Mouse (Mus musculus) MEL (cell line): ENCODE data around the gene Mymx. TPM values are rescaled to one million over a fixed set of nuclear protein-coding genes. Genes with fewer than 3 reads are reported as not detected.

Experiments used
- DNase-seq: peaks from one replicate; pipeline ENCODE4 v3.0.0; 2011; ENCODE audit warnings: low read depth, low spot score
- H3K27ac ChIP-seq: 2 replicates; pipeline ENCODE4 v1.5.1; 2012; ENCODE audit warnings: low read depth, mild to moderate bottlenecking, control low read depth, low read length, moderate library complexity; ENCODE audit not compliant: control insufficient read depth
- H3K27me3 ChIP-seq, 2 experiments: fragments of 150-350 bp in 1 of 2; sonication (generic) in 1 of 2; 2 replicates each; pipeline ENCODE4 v1.6.1; 2012; ENCODE audit warnings: low read length in 2 of 2, mild to moderate bottlenecking in 2 of 2, improper control_type of control experiment in 1 of 2, moderate library complexity in 1 of 2; ENCODE audit not compliant: insufficient read depth in 2 of 2, control insufficient read depth in 1 of 2
- H3K36me3 ChIP-seq, 2 experiments: 2 replicates each; pipeline ENCODE4 v1.6.1; 2012 to 2014; ENCODE audit warnings: low read length in 2 of 2, improper control_type of control experiment in 1 of 2, inconsistent platforms in 1 of 2, mild to moderate bottlenecking in 1 of 2; ENCODE audit not compliant: insufficient read depth in 2 of 2, control insufficient read depth in 1 of 2
- H3K4me1 ChIP-seq, 2 experiments: fragments of 150-350 bp in 1 of 2; sonication (generic) in 1 of 2; 2 replicates each; pipeline ENCODE4 v1.6.1; 2012; ENCODE audit warnings: low read length in 2 of 2, improper control_type of control experiment in 1 of 2, mild to moderate bottlenecking in 1 of 2; ENCODE audit not compliant: insufficient read depth in 2 of 2, control insufficient read depth in 1 of 2
- H3K4me3 ChIP-seq, 2 experiments: fragments of 150-350 bp in 1 of 2; sonication (generic) in 1 of 2; 2 replicates each; pipeline ENCODE4 v1.5.1; 2012; ENCODE audit warnings: low read depth in 2 of 2, low read length in 2 of 2, mild to moderate bottlenecking in 2 of 2, moderate library complexity in 2 of 2, control low read depth in 1 of 2, improper control_type of control experiment in 1 of 2; ENCODE audit not compliant: control insufficient read depth in 1 of 2, insufficient read depth in 1 of 2
- H3K79me2 ChIP-seq: 2 replicates; pipeline ENCODE4 v1.6.1; 2012; ENCODE audit warnings: mild to moderate bottlenecking, low read length, moderate library complexity; ENCODE audit not compliant: control insufficient read depth, poor library complexity, insufficient read depth
- H3K9ac ChIP-seq: 2 replicates; pipeline ENCODE4 v1.6.1; 2012; ENCODE audit warnings: low read depth, mild to moderate bottlenecking, control low read depth, low read length, moderate library complexity; ENCODE audit not compliant: control insufficient read depth, poor library complexity, severe bottlenecking
- H3K9me3 ChIP-seq: fragments of 150-350 bp; sonication (generic); replicated peaks from 2 replicates; pipeline ENCODE4 v1.6.1; 2012; ENCODE audit warnings: mild to moderate bottlenecking, low read length, improper control_type of control experiment, moderate library complexity; ENCODE audit not compliant: insufficient read depth
- BHLHE40 ChIP-seq: IDR thresholded peaks from 2 replicates; pipeline ENCODE4 v1.6.1; 2012; ENCODE audit warnings: low read depth, mild to moderate bottlenecking, inconsistent platforms, low read length, improper control_type of control experiment, borderline replicate concordance
- CHD2 ChIP-seq: IDR thresholded peaks from 2 replicates; pipeline ENCODE4 v1.6.1; 2011; ENCODE audit warnings: low read length, improper control_type of control experiment
- GABPA ChIP-seq: IDR thresholded peaks from 2 replicates; pipeline ENCODE4 v1.6.1; 2012; ENCODE audit warnings: low read depth, mild to moderate bottlenecking, inconsistent platforms, low read length, improper control_type of control experiment, moderate library complexity
- HCFC1 ChIP-seq: IDR thresholded peaks from 2 replicates; pipeline ENCODE4 v1.6.1; 2012; ENCODE audit warnings: low read depth, mild to moderate bottlenecking, inconsistent platforms, low read length, improper control_type of control experiment, moderate library complexity
- JUND ChIP-seq: IDR thresholded peaks from 2 replicates; pipeline ENCODE4 v1.6.1; 2011; ENCODE audit warnings: low read depth, mild to moderate bottlenecking, improper control_type of control experiment, low read length
- KAT2A ChIP-seq: conservative IDR thresholded peaks from 2 replicates; pipeline ENCODE4 v1.6.1; 2012; ENCODE audit warnings: low read depth, low read length, improper control_type of control experiment, inconsistent platforms
- MAZ ChIP-seq: IDR thresholded peaks from 2 replicates; pipeline ENCODE4 v1.6.1; 2012; ENCODE audit warnings: low read depth, mild to moderate bottlenecking, inconsistent platforms, low read length, improper control_type of control experiment
- MYB ChIP-seq: IDR thresholded peaks from 2 replicates; pipeline ENCODE4 v1.6.1; 2011; ENCODE audit warnings: mild to moderate bottlenecking, low read depth, low read length, improper control_type of control experiment
- MYC ChIP-seq: IDR thresholded peaks from 2 replicates; pipeline ENCODE4 v1.6.1; 2011; ENCODE audit warnings: low read depth, mild to moderate bottlenecking, low read length, improper control_type of control experiment, moderate library complexity
- NRF1 ChIP-seq: IDR thresholded peaks from 2 replicates; pipeline ENCODE4 v1.6.1; 2014; ENCODE audit warnings: low read depth, mild to moderate bottlenecking, inconsistent platforms, low read length, improper control_type of control experiment, moderate library complexity; ENCODE audit not compliant: poor library complexity, insufficient read depth, severe bottlenecking
- POLR2A ChIP-seq, 2 experiments: IDR thresholded peaks; 2 replicates each; pipeline ENCODE4 v1.6.1; 2011 to 2012; ENCODE audit warnings: low read length in 2 of 2, mild to moderate bottlenecking in 2 of 2, control low read depth in 1 of 2, improper control_type of control experiment in 1 of 2, low read depth in 1 of 2, moderate library complexity in 1 of 2; ENCODE audit not compliant: control insufficient read depth in 1 of 2, insufficient read depth in 1 of 2, poor library complexity in 1 of 2
- POLR2AphosphoS2 ChIP-seq: IDR thresholded peaks from 2 replicates; pipeline ENCODE4 v1.6.1; 2011; ENCODE audit warnings: low read length, improper control_type of control experiment
- POLR2AphosphoS5 ChIP-seq: IDR thresholded peaks from 2 replicates; pipeline ENCODE4 v1.6.1; 2012; ENCODE audit warnings: low read depth, borderline replicate concordance, mild to moderate bottlenecking, inconsistent platforms, low read length, moderate library complexity, mixed read lengths
- RAD21 ChIP-seq: IDR thresholded peaks from 2 replicates; pipeline ENCODE4 v1.6.1; 2011; ENCODE audit warnings: mild to moderate bottlenecking, low read depth, low read length, improper control_type of control experiment
- SMC3 ChIP-seq: IDR thresholded peaks from 2 replicates; pipeline ENCODE4 v1.6.1; 2011; ENCODE audit warnings: low read depth, low read length, improper control_type of control experiment
- TAL1 ChIP-seq: IDR thresholded peaks from 2 replicates; pipeline ENCODE4 v1.6.1; 2012; ENCODE audit warnings: mild to moderate bottlenecking, inconsistent platforms, low read length, moderate library complexity, mixed read lengths
- UBTF ChIP-seq: IDR thresholded peaks from 2 replicates; pipeline ENCODE4 v1.6.1; 2012; ENCODE audit warnings: low read depth, mild to moderate bottlenecking, inconsistent platforms, low read length, improper control_type of control experiment, moderate library complexity, borderline replicate concordance; ENCODE audit not compliant: insufficient read depth
- ZC3H11A ChIP-seq: IDR thresholded peaks from 2 replicates; pipeline ENCODE4 v1.6.1; 2012; ENCODE audit warnings: low read depth, mild to moderate bottlenecking, inconsistent platforms, low read length, improper control_type of control experiment
- ZKSCAN1 ChIP-seq: IDR thresholded peaks from 2 replicates; pipeline ENCODE4 v1.6.1; 2012; ENCODE audit warnings: low read depth, mild to moderate bottlenecking, inconsistent platforms, low read length, improper control_type of control experiment, moderate library complexity
- ZMIZ1 ChIP-seq: IDR thresholded peaks from 2 replicates; pipeline ENCODE4 v1.6.1; 2012; ENCODE audit warnings: low read depth, mild to moderate bottlenecking, inconsistent platforms, low read length, improper control_type of control experiment, moderate library complexity
- polyA plus RNA-seq, 2 experiments: library from polyadenylated mRNA; stranded (reverse) in 1 of 2; unstranded in 1 of 2; fragments of >175 nt in 1 of 2; fragments of >200 nt in 1 of 2; gene quantifications; 2 replicates each; pipeline versions ENCODE4 v1.2.1 to v1.2.4; 2012; ENCODE audit warnings: low replicate concordance in 2 of 2, low read depth in 1 of 2; ENCODE audit not compliant: insufficient read length in 2 of 2, insufficient read depth in 1 of 2, missing spikeins in 1 of 2
- total RNA-seq: library from RNA; depleted of rRNA; stranded (reverse); fragments of 300-350 nt; gene quantifications from 2 replicates; pipeline ENCODE4 v1.2.3, GENCODE M21; 2012

Gene Mymx
- total and polyA plus RNA-seq, 3 experiments, result not detected

GRCm38 (mm10) chr17:45566360-45567161 lies 35.3 kb downstream of the Mymx start:
- no peaks in the 10 kb centered on the region for H3K9me3 ChIP-seq
- peaks cover 19 to 25% of the 10 kb centered on the region in 2 experiments for H3K36me3 ChIP-seq
- peak; percentile 75 for DNase-seq
- H3K4me3 ChIP-seq, result no peak overlapping the region
- H3K9ac ChIP-seq, result no peak overlapping the region
- H3K27me3 ChIP-seq, result no peaks in the 10 kb centered on the region
- TF ChIP-seq MAZ, result 0 out of 2 replicates have a peak, but pooled peaks have one; percentile 30
- peak; percentile 71 for TF ChIP-seq ZMIZ1
- 0 out of 4 replicates have a peak, but pooled peaks of 1 of the 2 experiments have one; percentile 12 for TF ChIP-seq POLR2A (IDR thresholded peaks at IDR 0.05; ENCODE audit: control insufficient read depth in 1 of 2, insufficient read depth in 1 of 2, low read depth in 1 of 2, low read length in 2 of 2, poor library complexity in 1 of 2)
- no peak for TF ChIP-seq RAD21
- TF ChIP-seq JUND, result no peak
- 0 out of 2 replicates have a peak, but pooled peaks have one; percentile 16 for TF ChIP-seq MYB
- peak; percentile 77 for TF ChIP-seq POLR2AphosphoS5
- peak; percentile 98; the same call in 1 of the 2 replicates for TF ChIP-seq POLR2AphosphoS2
- peak; percentile 4; the same call in 1 of the 2 replicates for TF ChIP-seq SMC3
- TF ChIP-seq BHLHE40, result no peak
- H3K4me1 ChIP-seq, result peaks cover 0 to 28% of the 10 kb centered on the region in 2 experiments; a peak in 2 of 4 replicates
- H3K27ac ChIP-seq, result no peak overlapping the region
- peaks cover 34% of the 10 kb centered on the region for H3K79me2 ChIP-seq

GRCm38 (mm10) chr17:45566031-45566359 lies 35.9 kb downstream of the Mymx start:
- peaks cover 14 to 19% of the 10 kb centered on the region in 2 experiments for H3K36me3 ChIP-seq
- H3K9me3 ChIP-seq, result no peaks in the 10 kb centered on the region
- peaks cover 28% of the 10 kb centered on the region for H3K79me2 ChIP-seq
- peaks cover 0 to 22% of the 10 kb centered on the region in 2 experiments; a peak in 2 of 4 replicates for H3K4me1 ChIP-seq
- H3K9ac ChIP-seq, result no peak overlapping the region
- no peak overlapping the region for H3K27ac ChIP-seq
- peak; percentile 62 for DNase-seq
- no peak overlapping the region for H3K4me3 ChIP-seq
- no peaks in the 10 kb centered on the region for H3K27me3 ChIP-seq
- no peak for TF ChIP-seq KAT2A
- TF ChIP-seq TAL1, result 0 out of 2 replicates have a peak, but pooled peaks have one; percentile 9

- H3K9me3 ChIP-seq, result no peaks in the 10 kb centered on the region
- peak overlapping the region; percentile 78 to 82 for H3K4me3 ChIP-seq
- H3K36me3 ChIP-seq, result peaks cover 9 to 14% of the 10 kb centered on the region in 2 experiments
- peaks cover 0 to 13% of the 10 kb centered on the region in 2 experiments; a peak in 2 of 4 replicates for H3K4me1 ChIP-seq
- H3K27me3 ChIP-seq, result no peaks in the 10 kb centered on the region
- no peak for TF ChIP-seq NRF1
- no peak for TF ChIP-seq ZC3H11A
- no peak for TF ChIP-seq UBTF
- TF ChIP-seq CHD2, result no peak
- no peak for TF ChIP-seq KAT2A
- no peak for TF ChIP-seq TAL1
- TF ChIP-seq ZKSCAN1, result no peak
- TF ChIP-seq HCFC1, result no peak
- TF ChIP-seq MYB, result no peak
- TF ChIP-seq RAD21, result no peak
- TF ChIP-seq MYC, result no peak
- TF ChIP-seq GABPA, result no peak
- TF ChIP-seq JUND, result no peak
- no peak for DNase-seq
- peaks cover 22% of the 10 kb centered on the region for H3K79me2 ChIP-seq
- peak overlapping the region; percentile 92 for H3K9ac ChIP-seq
- H3K27ac ChIP-seq, result no peak overlapping the region
These were observed 36.8 kb downstream of the Mymx start for GRCm38 (mm10) chr17:45565103-45565502.
